Mouse (Mus musculus) frontal cortex, postnatal 36 days (tissue): ENCODE measurements around the gene Ddx55.

Experiments used
- DNase-seq, 2 experiments: peaks; one replicate each; pipeline ENCODE4 v3.0.0; 2022; ENCODE audit warnings: low spot score in 2 of 2

Gene Ddx55

DNA sequence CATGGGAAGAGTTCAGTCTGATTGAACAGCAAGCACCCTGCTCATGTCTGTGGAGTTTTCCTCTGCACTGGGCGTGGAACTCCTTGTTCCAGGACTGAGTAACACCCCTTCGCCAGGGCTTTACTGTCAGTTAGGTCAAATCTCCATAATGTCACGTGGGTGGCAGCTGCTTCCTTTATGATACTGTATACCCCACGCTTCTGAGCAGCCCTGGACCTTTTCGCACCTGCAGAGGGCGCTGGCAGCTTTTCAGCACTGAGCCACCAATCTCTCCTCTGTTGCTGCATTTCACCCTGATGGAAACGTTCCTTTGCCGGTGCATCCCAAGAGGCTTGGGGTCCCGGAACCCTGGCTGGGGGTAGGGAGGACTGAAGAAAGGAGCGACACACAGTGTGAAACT, 58.3 kb downstream of the Ddx55 start:
- DNase-seq, result no peak

DNA sequence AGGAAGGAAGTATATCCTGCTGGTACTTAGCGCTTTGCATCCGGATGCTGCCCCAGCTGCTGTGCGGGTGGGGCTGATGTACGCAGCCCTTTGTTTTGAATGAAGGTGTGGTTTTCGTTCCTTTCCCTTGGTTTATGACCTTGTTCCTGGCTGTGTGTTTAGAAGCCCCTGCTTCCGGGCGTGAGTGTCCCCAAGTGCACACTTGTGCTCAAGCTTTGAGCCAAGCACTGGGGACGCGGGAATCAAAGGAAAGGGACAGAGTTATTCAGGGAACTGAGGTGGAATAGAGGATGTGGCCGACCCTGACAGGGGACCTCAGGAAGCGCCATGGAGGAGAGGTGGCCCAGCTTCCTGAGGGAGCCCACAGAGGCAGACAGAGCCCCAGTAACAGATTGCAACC, 62.0 kb downstream of the Ddx55 start:
- no peak for DNase-seq

DNA sequence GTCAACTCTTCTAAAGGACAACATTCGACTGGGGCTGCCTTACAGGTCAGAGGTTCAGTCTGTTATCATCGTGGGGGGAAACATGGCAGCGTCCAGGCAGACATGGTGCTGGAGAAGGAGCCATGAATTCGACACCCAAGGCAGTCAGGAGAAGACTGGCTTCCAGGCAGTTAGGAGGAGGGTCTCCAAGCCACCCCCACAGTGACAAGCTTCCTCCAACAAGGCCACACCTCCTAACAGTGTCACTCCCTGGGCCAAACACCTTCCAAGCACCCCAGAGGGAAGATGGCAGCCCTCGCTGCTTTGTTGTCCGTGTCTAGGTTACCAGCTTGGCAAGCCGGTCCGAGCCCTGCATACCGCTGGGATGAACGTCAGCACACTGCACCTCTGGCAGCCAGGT, 66.0 kb downstream of the Ddx55 start:
- no peak for DNase-seq
